Mouse (Mus musculus) forebrain, embryonic 16.5 days (tissue): ENCODE measurements at regions not wholly inside any gene's neighbourhood (a gene's known extent, or its start where the extent isn't known, plus 50 kb on each side); places are given as distances from the start of the nearest gene placed in this dataset.

Source experiments
- ATAC-seq: fragments of 200-750 bp; cut with Nextera tagmentation; 2 replicates; pipeline ENCODE4 v1.8.0; 2017; ENCODE audit warnings: mild to moderate bottlenecking, moderate library complexity
- H3K27ac ChIP-seq: fragments of 300-500 bp; sonication (generic); 2 replicates; pipeline ENCODE4 v1.5.1; 2014; ENCODE audit warnings: low read length, control low read depth
- H3K27me3 ChIP-seq: fragments of 300-500 bp; sonication (generic); replicated peaks from 2 replicates; pipeline ENCODE4 v1.6.1; 2014; ENCODE audit warnings: low read length; ENCODE audit not compliant: control insufficient read depth, insufficient read depth
- H3K36me3 ChIP-seq: fragments of 300-500 bp; sonication (generic); 2 replicates; pipeline ENCODE4 v1.6.1; 2014; ENCODE audit not compliant: control insufficient read depth, insufficient read depth
- H3K4me1 ChIP-seq: fragments of 300-500 bp; sonication (generic); replicated peaks from 2 replicates; pipeline ENCODE4 v1.6.1; 2014; ENCODE audit warnings: low read length; ENCODE audit not compliant: control insufficient read depth, insufficient read depth
- H3K4me2 ChIP-seq: fragments of 300-500 bp; sonication (generic); 2 replicates; pipeline ENCODE4 v1.6.1; 2014; ENCODE audit warnings: mild to moderate bottlenecking, low read length, control low read depth
- H3K4me3 ChIP-seq: fragments of 300-500 bp; sonication (generic); replicated peaks from 2 replicates; pipeline ENCODE4 v1.5.1; 2014; ENCODE audit warnings: mild to moderate bottlenecking, low read length, control low read depth
- H3K9ac ChIP-seq: fragments of 300-500 bp; sonication (generic); replicated peaks from 2 replicates; pipeline ENCODE4 v1.6.1; 2014; ENCODE audit warnings: low read depth, low read length, control low read depth
- H3K9me3 ChIP-seq: fragments of 300-500 bp; sonication (generic); 2 replicates; pipeline ENCODE4 v1.6.1; 2016; ENCODE audit warnings: low read length; ENCODE audit not compliant: control insufficient read depth
- WGBS: fragments of 180-500 bp; shearing (Covaris S2); extraction: QIAGEN DNeasy Blood & Tissue Kit; methylation state at CpG from one replicate; pipeline ENCODE4 v1.1.7; 2014; 5-methylcytosine and 5-hydroxymethylcytosine counted together

- H3K4me1 ChIP-seq: no peaks in the 10 kb centered on the region
- 74% methylated on average over 2 of the region's 2 CpGs for WGBS
- no peaks in the 10 kb centered on the region for H3K27me3 ChIP-seq
- no peaks in the 10 kb centered on the region for H3K9me3 ChIP-seq
- no peak overlapping the region for H3K4me3 ChIP-seq
- ATAC-seq: no peak
- H3K9ac ChIP-seq: no peak overlapping the region
- no peak overlapping the region for H3K4me2 ChIP-seq
- H3K27ac ChIP-seq: no peak overlapping the region
- no peaks in the 10 kb centered on the region for H3K36me3 ChIP-seq
Observed at GRCm38 (mm10) chr13:106591729-106592128, 345.0 kb downstream of the Ipo11 start.

- no peak overlapping the region for H3K9ac ChIP-seq
- 56% methylated on average over 9 of the region's 9 CpGs for WGBS
- no peak overlapping the region for H3K27ac ChIP-seq
- H3K27me3 ChIP-seq: no peaks in the 10 kb centered on the region
- H3K9me3 ChIP-seq: no peaks in the 10 kb centered on the region
- H3K4me3 ChIP-seq: no peak overlapping the region
- 0 out of 2 replicates have a peak, but pooled peaks have one; percentile 36 for ATAC-seq
- H3K4me2 ChIP-seq: no peak overlapping the region
- H3K4me1 ChIP-seq: no peaks in the 10 kb centered on the region
- no peaks in the 10 kb centered on the region for H3K36me3 ChIP-seq
Observed at GRCm38 (mm10) chr13:106567658-106568359, 368.9 kb downstream of the Ipo11 start.

DNA sequence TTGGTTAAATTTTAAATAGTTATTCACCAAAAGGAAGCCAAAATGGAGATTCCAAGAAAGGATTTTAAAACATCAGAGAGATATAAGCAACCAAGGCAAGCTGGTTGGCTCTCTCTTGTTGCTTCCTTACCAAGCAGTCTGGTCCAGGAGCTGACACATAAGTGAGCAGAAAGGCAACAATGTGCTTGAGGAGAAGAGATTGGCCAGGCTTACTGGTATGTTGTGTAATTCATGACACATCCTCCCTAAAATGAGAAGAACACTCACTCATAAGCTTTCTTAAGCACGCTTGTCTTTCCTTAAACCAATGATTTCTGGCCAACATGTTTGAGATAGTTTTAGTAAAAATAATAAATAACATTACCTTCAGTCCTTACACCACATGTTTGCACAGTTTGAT is 374.2 kb downstream of the Ipo11 start:
- H3K9ac ChIP-seq: no peak overlapping the region
- no peaks in the 10 kb centered on the region for H3K9me3 ChIP-seq
- no peaks in the 10 kb centered on the region for H3K4me1 ChIP-seq
- no peaks in the 10 kb centered on the region for H3K36me3 ChIP-seq
- peak; percentile 68 for ATAC-seq
- no peak overlapping the region for H3K4me3 ChIP-seq
- no peak overlapping the region for H3K4me2 ChIP-seq
- no peaks in the 10 kb centered on the region for H3K27me3 ChIP-seq
- no peak overlapping the region for H3K27ac ChIP-seq
- WGBS: 80% methylated on average over 1 of the region's 1 CpGs

DNA sequence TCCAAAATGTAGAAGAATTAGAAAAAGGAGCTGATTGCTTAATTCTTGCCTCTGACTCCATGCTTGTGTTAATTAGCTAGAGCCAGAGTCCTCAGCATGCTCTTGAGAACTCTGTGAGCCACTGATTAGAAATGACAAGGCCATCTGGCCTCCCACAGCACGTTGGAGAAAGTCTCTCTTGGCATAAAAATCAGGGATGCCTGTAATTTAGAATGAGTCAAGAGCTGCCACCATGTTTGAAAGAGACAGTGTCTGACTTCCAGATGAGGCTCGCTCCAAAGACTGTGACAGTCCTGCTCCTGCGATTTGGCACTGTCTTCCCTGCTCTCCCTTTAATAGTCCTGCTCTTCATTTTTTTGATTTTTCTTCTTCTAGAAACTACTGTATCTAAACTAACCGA is 374.6 kb downstream of the Ipo11 start:
- Histone ChIP-seq H3K9me3 (no peaks in the 10 kb centered on the region), H3K27ac (no peak overlapping the region), H3K9ac (no peak overlapping the region), H3K4me1 (no peaks in the 10 kb centered on the region), H3K4me2 (no peak overlapping the region), H3K27me3 (no peaks in the 10 kb centered on the region), H3K36me3 (no peaks in the 10 kb centered on the region), H3K4me3 (no peak overlapping the region)
- peak; percentile 89 for ATAC-seq
- 48% methylated on average over 4 of the region's 4 CpGs for WGBS

GRCm38 (mm10) chr13:106525406-106526206 is 411.2 kb downstream of the Ipo11 start:
- Histone ChIP-seq H3K36me3 (no peaks in the 10 kb centered on the region), H3K9me3 (no peaks in the 10 kb centered on the region), H3K4me2 (no peak overlapping the region), H3K4me1 (no peaks in the 10 kb centered on the region), H3K27me3 (no peaks in the 10 kb centered on the region), H3K9ac (no peak overlapping the region), H3K4me3 (no peak overlapping the region), H3K27ac (peak overlapping the region; percentile 61)
- peak; percentile 96 for ATAC-seq
- WGBS: 64% methylated on average over 11 of the region's 11 CpGs

DNA sequence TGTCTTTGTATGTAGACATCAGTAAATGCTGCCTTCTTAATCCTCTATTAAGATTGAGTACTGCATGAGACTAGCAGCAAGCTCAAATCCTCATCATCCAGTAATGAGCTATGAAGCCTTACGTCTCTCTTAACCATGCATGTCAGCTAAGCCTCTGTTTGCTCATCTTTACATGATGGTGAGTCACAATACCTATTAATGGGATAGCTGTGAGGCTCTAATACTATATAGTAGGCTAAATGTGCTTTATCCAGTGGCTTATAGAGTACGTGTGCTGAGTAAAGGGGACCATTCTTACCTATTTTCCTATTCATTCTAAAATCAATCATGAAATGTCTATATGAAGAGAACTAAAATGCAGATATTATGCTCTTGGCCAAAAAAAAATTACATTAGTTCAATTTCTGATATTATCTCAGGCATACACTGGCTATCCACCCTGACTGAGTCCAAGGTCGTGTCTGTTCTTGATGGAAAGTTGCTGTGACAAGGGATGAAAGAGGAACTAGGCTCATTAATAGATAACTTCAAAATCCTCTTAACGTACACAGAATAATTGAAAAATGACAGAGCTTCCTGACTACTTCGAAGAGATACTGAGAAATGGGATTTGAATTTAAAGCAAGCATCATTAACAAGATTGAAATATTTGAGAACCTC is 422.1 kb downstream of the Ipo11 start:
- Histone ChIP-seq H3K27ac (no peak overlapping the region), H3K4me2 (no peak overlapping the region), H3K9me3 (no peaks in the 10 kb centered on the region), H3K4me1 (no peaks in the 10 kb centered on the region), H3K4me3 (no peak overlapping the region), H3K27me3 (no peaks in the 10 kb centered on the region), H3K36me3 (no peaks in the 10 kb centered on the region), H3K9ac (no peak overlapping the region)
- 85% methylated on average over 5 of the region's 5 CpGs for WGBS
- ATAC-seq: no peak

DNA sequence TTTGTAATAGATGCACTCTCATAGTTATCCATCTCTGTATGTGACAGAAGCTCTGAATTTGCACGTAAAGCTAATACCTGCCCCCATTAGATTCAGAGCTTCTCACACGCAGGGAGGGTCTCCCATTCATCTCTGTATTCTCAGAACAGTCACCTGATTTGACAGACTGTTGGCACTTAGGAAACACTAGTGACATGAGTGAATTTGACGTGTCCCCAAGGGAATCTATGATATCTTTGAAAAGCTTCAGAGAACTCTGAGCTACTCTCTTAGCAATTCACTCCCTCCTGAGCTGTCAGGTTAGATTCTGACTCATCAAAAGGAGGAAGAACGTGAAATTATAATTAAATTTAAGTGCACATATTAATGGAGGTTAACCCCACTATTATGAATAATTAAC is 423.1 kb downstream of the Ipo11 start:
- Histone ChIP-seq H3K27ac (no peak overlapping the region), H3K4me1 (no peaks in the 10 kb centered on the region), H3K9ac (no peak overlapping the region), H3K4me2 (no peak overlapping the region), H3K9me3 (no peaks in the 10 kb centered on the region), H3K36me3 (no peaks in the 10 kb centered on the region), H3K4me3 (no peak overlapping the region), H3K27me3 (no peaks in the 10 kb centered on the region)
- 74% methylated on average over 4 of the region's 4 CpGs for WGBS
- peak; percentile 86 for ATAC-seq

- no peaks in the 10 kb centered on the region for H3K36me3 ChIP-seq
- no peaks in the 10 kb centered on the region for H3K9me3 ChIP-seq
- H3K27ac ChIP-seq: no peak overlapping the region
- WGBS: 69% methylated on average over 6 of the region's 6 CpGs
- H3K9ac ChIP-seq: no peak overlapping the region
- H3K4me3 ChIP-seq: no peak overlapping the region
- ATAC-seq: no peak; the same call in 1 of the 2 replicates
- H3K27me3 ChIP-seq: no peaks in the 10 kb centered on the region
- H3K4me2 ChIP-seq: no peak overlapping the region
- no peaks in the 10 kb centered on the region for H3K4me1 ChIP-seq
Observed at GRCm38 (mm10) chr13:106510435-106510834, 426.3 kb downstream of the Ipo11 start.

DNA sequence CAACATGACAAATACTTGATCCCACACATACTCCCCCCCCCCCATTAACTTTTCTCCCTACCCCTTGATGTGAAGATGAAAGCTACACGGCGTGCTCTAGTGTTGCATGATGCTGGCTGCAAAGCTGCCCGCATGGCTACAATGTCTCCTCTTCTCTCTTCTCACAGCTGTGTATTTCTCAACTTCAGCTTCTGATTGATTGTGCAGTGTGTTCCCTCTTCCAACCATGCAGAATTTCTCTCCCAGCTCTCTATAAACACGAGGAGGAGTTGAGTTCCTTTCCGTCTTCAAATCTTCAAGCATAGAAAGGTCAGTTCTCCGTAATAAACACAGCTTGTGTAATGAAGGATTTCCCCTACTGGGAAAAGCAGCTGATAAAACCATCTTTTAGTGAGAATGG is 435.5 kb downstream of the Ipo11 start:
- Histone ChIP-seq H3K4me2 (no peak overlapping the region), H3K36me3 (no peaks in the 10 kb centered on the region), H3K27ac (no peak overlapping the region), H3K9ac (no peak overlapping the region), H3K4me3 (no peak overlapping the region), H3K4me1 (no peaks in the 10 kb centered on the region), H3K9me3 (no peaks in the 10 kb centered on the region), H3K27me3 (no peaks in the 10 kb centered on the region)
- WGBS: 76% methylated on average over 6 of the region's 6 CpGs
- no peak for ATAC-seq
